Mouse (Mus musculus): ENCODE measurements around the gene Asb7.
A peak's percentile ranks its signal among the peaks of the same experiment; 100 is the strongest.

The Asb7 gene

GRCm38 (mm10) chr7:66689294-66689619 lies at the start of gene Asb7:
Asb7 (minus strand) TSS chr7:66689596.
- DNase-seq (ENCODE audit: low read depth, low spot score), result no peak

GRCm38 (mm10) chr7:66737418-66737817 lies 48.0 kb upstream of the Asb7 start:
- no peak for DNase-seq (ENCODE audit: low read depth, low spot score)

GRCm38 (mm10) chr7:66734993-66735392 lies 45.6 kb upstream of the Asb7 start:
- peak; percentile 54 for DNase-seq (ENCODE audit: low read depth, low spot score)

GRCm38 (mm10) chr7:66734466-66734865 lies 45.1 kb upstream of the Asb7 start:
- peak; percentile 20 for DNase-seq (ENCODE audit: low read depth, low spot score)

GRCm38 (mm10) chr7:66733882-66734281 lies 44.5 kb upstream of the Asb7 start:
- no peak for DNase-seq (ENCODE audit: low read depth, low spot score)

GRCm38 (mm10) chr7:66733431-66733830 lies 44.0 kb upstream of the Asb7 start:
- no peak for DNase-seq (ENCODE audit: low read depth, low spot score)

GRCm38 (mm10) chr7:66729232-66729631 lies 39.8 kb upstream of the Asb7 start:
- peak; percentile 48 for DNase-seq (ENCODE audit: low read depth, low spot score)

GRCm38 (mm10) chr7:66728072-66728471 lies 38.7 kb upstream of the Asb7 start:
- no peak for DNase-seq (ENCODE audit: low read depth, low spot score)

GRCm38 (mm10) chr7:66724954-66725353 lies 35.6 kb upstream of the Asb7 start:
- no peak for DNase-seq (ENCODE audit: low read depth, low spot score)

GRCm38 (mm10) chr7:66724514-66724913 lies 35.1 kb upstream of the Asb7 start:
- no peak for DNase-seq (ENCODE audit: low read depth, low spot score)

- peak; percentile 25 for DNase-seq (ENCODE audit: low read depth, low spot score)
These were observed 21.8 kb upstream of the Asb7 start for GRCm38 (mm10) chr7:66711166-66711565.

- no peak for DNase-seq (ENCODE audit: low read depth, low spot score)
These were observed 15.2 kb upstream of the Asb7 start for GRCm38 (mm10) chr7:66704631-66705030.

GRCm38 (mm10) chr7:66702721-66703120 lies 13.3 kb upstream of the Asb7 start:
- DNase-seq (ENCODE audit: low read depth, low spot score), result no peak

GRCm38 (mm10) chr7:66694467-66694866 lies 5.1 kb upstream of the Asb7 start:
- no peak for DNase-seq (ENCODE audit: low read depth, low spot score)

GRCm38 (mm10) chr7:66689620-66690360 lies 394 bp upstream of the Asb7 start, which contains the start of gene Lins1:
Lins1 (plus strand) TSS chr7:66689889.
- DNase-seq (ENCODE audit: low read depth, low spot score), result peak; percentile 99

- DNase-seq (ENCODE audit: low read depth, low spot score), result peak; percentile 3
These were observed 675 bp downstream of the Asb7 start for GRCm38 (mm10) chr7:66688721-66689120.

- no peak for DNase-seq (ENCODE audit: low read depth, low spot score)
These were observed 7.1 kb downstream of the Asb7 start for GRCm38 (mm10) chr7:66682119-66682863.

GRCm38 (mm10) chr7:66675800-66676199 lies 13.6 kb downstream of the Asb7 start:
- no peak for DNase-seq (ENCODE audit: low read depth, low spot score)

GRCm38 (mm10) chr7:66667064-66667463 lies 22.3 kb downstream of the Asb7 start:
- no peak for DNase-seq (ENCODE audit: low read depth, low spot score)

- no peak for DNase-seq (ENCODE audit: low read depth, low spot score)
These were observed 25.8 kb downstream of the Asb7 start for GRCm38 (mm10) chr7:66663548-66663947.

GRCm38 (mm10) chr7:66661572-66661971 lies 27.8 kb downstream of the Asb7 start:
- DNase-seq (ENCODE audit: low read depth, low spot score), result peak; percentile 91

- DNase-seq (ENCODE audit: low read depth, low spot score), result no peak
These were observed 28.4 kb downstream of the Asb7 start for GRCm38 (mm10) chr7:66660972-66661371.

GRCm38 (mm10) chr7:66660291-66660690 lies 29.1 kb downstream of the Asb7 start:
- DNase-seq (ENCODE audit: low read depth, low spot score), result peak; percentile 59

Measured in 3T3-L1 (cell line).